Mouse (Mus musculus): ENCODE data around the gene Rassf6.
A peak's percentile ranks its signal among the peaks of the same experiment; 100 is the strongest.
"Not testable (repeated sequence)": the region's sequence is repeated elsewhere in the genome, so short reads cannot be mapped to it uniquely, and the experiment has no call there.

Rassf6 gene

DNA sequence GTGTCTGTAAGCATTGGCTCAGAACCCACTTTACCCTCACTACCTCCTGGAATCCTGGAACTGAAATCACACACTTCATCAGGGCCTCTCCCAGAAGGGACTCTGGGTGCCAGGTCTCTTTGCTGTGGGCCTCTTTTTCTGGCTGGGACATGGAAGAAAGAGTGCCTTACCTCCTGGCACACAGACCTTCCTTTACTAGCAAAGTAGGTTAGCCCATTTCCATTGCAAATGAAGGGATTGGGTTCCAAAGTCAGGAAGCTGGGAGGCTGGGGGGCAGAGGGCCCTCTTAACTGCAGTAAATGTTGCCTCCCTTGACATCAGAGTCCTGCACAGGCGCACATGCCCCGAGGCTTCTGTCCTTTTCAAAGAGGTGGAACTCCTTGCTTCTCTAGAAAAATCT, 17.2 kb downstream of the Rassf6 start:
- peak; percentile 56 for DNase-seq

DNA sequence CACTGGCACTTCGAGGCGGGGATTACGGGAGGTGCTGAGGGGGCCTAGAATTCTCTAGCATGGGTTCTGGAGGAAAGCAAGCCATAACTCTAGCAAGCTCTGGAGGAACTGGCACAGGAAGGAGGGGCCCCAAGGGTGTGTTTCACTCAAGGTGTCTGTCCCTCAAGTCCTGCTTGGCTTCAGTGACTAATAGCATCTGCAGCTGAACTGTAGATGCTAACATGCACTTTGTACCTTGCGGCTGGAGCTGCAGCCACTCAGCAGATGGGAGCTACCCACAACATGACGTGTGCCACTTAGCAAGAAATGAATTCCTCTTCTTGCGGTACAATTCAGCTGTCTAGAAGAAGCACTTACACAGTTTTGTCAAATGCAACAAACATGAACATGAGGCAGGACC, 18.7 kb downstream of the Rassf6 start:
- no peak for DNase-seq

DNA sequence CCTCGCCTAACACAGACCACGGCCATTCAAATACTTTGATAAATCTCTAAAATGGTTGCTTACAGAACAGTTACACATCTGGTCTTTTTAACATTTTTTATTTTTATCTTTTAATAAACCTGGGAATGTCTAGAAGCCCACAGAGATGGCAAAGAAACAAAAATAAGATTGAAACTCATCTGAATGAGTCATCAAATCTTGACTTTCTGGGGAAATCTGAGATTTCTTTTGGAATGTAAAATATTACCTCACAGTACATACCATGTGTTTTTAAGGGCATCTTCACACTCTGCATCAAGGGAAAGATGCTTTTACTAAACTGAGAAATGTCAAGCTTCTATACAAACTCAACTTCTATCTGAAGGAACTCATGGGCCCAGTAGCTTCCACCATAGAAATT, 19.1 kb downstream of the Rassf6 start:
- no peak for DNase-seq

DNA sequence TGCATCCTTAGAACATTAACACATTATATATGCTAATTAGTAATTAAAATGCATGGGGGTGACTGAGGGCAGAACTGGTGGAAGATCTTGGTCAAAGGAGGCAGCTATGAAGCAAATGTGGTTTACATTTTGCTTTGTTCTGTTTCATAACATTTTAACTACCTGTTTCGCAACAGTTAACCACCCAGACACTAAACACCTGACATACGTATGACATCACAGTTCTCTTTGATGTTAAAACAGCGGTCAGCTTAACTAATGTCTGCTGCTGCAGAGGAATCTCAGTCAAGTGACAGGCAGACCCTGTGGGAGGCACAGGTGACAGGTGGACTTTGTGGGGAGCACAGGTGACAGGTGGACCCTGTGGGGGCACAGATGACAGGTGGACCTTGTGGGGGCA, 22.6 kb downstream of the Rassf6 start:
- DNase-seq: no peak

DNA sequence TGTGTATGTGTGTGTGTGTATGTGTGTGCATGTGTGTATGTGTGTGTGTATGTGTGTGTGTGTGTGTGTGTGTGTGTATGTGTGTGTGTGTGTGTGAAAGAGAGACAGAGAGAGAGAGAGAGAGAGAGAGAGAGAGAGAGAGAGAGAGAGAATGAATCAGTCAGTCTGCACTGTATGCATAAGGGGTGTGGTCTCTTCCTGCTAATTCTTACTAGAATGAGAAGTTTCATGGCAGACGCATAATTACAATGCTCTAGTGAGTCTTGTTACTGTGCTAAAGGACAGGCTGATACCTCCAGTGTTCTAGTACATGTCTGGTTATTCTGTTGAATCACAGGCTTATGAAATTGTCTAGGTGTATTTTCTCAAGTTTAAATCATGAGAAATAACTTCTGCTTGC, 27.7 kb downstream of the Rassf6 start:
- not testable (repeated sequence) for DNase-seq

DNA sequence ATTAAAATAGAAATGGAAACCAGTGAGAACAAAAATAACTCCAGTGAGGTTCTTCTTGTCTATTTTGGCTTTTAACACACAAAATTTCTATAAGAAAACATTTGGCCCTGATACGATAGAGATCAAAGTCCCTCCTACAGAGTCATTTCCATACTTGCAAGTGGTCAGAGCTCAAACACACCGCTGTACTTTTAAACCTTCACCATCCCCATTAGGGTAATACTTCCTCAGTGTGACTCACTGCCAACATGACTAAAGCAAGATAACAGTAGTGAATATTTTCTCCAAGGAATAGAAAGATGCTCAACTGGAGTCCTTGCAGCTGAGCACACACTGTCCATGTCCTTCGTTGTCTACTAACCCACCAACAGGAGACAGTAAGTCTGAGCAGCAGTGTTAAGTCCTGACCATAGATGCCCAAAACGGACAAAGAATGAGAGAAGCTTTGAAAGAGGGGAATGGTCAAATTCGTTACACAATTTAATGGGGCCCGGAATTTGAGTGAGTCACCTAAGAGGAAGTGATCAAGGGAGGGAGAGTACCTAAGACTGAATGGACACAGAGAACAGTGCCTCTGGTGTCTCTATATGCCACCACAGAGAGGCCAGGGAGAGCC, 28.4 kb downstream of the Rassf6 start:
- DNase-seq: no peak

DNA sequence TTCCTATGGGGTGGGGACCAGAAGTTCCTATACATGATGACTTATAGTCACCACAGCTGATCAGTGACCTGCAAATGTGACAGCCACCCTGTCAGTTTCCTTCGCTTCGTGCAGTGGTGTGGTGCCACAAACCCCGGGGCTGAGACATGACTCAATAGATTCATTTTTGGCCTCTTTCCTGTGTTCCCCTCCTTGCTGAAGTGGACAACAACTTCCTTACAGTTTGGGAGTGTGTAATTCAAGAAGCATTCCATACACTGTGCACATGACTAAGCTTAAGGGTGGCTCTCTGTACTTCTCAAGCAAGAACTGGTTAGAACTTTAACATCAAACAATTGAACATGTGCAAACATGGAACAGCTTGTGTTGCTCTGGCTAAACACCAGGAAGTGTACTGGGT, 29.1 kb downstream of the Rassf6 start:
- no peak for DNase-seq

DNA sequence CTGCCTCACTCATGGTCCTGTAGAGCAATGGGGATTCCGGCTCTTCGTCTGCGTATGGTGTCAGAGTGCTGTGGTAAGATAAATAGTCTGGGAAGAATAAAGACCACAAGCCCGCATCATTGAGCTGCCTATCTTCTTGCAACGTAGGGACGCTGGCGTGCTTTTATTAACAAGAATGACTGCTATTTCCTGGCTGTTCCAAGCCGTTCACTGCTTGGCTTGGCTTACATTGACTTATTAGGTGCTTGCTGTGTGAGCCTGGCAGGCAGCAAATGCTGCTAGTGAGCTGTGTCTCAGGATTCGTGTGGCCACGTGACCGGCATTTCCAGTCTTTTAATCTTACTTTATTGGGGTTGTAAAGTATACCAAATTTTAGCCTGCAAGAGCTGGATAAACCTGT, 31.6 kb downstream of the Rassf6 start:
- no peak for DNase-seq

DNA sequence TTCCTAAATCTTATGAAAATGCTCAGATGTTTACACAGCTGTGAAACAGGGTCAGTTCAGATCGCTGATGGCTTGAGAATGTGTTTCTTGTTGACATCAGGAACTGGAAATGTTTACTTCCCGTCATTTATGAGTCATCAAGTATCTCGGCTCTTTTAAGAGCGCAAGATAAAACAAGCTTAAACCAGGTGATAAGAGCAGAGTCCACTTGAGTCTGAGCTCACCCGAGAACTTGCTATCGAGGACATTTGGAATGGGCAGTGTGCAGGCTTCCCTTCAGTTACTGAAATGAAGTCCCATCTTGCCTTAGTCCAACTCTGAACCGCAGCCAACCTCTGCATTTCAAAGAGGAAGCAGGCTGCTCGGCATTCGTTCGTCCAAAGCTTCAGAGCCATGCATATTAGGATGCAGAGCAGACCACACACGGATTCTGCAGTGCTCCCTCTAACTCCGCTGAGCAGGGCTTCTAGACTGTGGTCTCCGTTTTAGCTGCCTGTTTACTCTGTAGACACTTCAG, 37.0 kb downstream of the Rassf6 start:
- no peak for DNase-seq

DNA sequence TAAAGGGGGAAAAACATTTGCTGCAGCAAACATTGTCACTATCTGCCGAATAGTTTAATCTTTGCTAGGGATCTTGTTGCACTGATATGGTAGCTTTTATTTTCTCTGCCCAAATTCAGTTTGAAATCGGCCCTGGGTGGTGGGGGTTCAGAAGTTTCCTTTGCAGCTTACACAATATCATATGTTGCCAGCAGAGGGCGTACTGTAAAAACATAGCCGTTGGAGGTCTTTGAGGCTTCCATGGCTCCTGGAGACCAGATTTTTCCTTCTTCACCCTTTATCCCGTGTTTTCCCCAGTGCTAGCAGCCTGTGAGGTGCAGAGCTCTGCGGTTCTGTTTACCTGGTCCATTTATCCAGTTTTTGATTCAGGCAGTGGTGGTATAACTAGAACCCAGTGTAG, 39.0 kb downstream of the Rassf6 start:
- peak; percentile 36 for DNase-seq

DNA sequence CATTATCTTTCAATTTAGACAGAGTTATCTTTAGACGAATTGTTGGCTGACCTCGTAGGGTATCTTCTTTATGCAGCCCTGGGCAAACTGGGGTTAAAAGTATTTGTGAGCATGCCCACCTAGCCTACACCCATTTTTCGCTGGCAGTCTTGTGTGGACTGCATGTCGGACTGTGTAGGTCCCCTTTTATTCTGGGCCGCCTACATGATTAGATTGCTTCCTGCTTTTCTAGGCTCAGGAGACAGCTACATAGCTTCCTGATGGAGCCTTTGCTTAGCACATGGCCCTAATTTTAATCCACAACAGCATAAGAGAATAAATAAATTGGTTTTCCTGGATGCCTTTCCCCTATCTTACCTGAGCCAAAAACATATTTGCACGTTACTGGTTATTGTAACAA, 44.3 kb downstream of the Rassf6 start:
- DNase-seq: no peak

DNA sequence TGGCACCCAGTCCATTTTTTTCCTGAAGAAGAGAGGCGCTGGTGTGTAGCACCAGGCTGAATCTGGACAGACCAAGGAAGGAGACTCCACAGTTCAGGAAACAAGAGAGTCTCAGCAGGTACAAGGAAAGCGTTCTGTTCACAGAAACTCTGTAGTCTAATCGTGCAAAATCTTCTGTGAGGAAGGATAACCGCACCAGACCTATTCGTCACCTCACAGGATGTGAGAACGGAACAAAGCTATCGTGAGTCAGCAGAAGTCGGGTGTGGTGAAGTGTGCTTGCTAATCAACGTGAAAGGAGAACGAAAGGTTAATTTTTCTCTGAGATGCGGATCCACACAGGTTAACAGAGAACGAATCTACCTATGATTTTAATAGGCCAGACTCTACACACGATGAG, 45.5 kb downstream of the Rassf6 start:
- DNase-seq: no peak

DNA sequence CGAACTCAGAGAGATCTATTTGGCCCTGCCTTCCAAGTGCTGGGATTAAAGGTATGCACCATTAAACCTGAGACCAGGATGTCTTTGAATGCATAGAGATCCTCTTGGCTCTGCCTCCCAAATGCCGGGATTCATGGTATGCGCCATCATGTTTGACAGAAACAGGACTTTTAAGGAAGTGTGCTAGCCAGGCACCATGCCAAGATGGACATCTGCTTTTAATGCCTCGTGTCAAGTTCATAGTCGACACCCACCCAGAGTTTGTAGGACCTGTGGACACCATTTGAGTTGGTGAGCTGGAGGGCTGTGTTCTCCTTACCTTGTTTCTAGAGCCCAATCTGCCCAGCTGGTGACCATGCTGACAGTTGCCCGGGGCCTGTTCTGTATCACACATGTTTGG, 48.5 kb downstream of the Rassf6 start:
- no peak for DNase-seq

DNA sequence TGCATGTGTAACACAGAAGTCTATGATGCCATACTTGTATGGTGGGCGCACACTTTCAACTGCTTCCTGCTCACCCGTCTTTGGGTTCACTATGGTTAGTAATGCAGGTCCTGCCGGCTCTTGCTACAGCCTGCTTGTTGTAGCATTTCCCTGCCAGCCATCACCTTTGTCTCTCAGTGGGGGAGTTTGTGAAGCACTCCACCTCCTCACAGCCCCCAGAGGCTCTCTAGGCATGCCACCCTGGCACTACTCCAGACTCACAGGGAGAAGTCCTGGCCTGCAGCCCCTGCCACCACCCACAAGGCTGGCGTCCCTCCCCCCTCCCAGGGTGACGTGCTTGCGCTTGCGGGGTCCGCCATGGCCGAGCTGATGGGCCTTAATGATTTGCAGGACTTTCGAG, 49.8 kb downstream of the Rassf6 start:
- no peak for DNase-seq

DNA sequence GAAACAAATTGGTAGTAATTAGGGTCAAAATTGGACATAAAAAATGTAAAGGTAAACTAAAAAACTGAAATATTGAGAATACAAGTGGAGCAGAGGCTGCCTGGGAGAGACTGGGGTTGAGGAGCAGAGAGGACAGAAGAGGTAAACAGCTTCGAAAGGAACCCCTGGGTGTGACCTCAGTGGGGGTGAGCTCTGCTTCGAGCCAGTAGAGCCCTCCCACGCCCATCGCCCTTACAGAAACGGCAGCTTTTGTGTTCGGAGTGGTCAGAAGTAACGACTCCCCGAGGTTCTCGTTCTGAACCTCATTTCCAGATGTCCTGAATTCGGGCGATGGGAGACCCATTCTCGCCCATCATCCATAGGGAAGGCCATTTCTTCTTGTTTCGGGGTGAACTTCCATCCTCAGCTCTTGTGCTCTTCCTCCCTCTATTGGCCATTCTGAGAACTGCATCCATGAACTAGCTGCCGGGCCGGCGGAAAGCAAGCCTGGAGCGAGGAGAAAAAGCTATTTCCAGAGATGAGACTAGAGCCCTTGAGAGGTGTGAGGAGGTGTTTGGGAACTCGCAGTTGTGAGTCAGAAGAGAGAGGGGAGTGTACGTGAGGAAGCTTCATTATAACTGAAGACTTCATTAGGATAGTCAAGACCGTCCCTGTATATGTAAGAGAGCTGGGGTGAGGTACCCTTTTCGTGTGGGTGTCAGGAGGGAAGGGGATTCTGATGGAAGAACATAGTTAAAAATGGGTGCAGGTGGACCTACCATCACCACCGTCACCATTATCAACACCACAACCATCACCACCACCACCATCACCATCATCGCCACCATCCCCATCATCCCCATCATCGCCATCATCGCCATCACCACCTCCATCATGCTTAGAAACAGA, 51.5 kb downstream of the Rassf6 start:
- DNase-seq: peak; percentile 68

DNA sequence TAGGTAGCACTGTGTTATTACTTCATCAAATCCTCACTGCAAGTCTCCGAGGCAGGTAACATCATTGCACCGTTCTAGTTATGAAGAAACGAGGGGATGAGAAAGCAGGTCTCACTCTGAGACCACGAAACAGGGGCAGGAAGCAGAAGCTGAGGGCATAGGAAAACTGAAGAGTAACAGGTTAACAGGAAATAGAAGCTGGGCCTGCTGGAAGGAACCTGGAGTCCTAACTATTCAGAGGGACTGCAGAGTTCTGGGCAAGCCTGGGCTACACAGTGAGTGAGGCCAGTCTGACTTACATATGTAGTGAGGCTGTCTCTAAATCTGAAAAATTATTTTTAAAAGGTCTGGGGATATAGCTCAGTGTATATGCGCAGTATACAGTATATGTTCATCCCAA, 52.4 kb downstream of the Rassf6 start:
- no peak for DNase-seq

DNA sequence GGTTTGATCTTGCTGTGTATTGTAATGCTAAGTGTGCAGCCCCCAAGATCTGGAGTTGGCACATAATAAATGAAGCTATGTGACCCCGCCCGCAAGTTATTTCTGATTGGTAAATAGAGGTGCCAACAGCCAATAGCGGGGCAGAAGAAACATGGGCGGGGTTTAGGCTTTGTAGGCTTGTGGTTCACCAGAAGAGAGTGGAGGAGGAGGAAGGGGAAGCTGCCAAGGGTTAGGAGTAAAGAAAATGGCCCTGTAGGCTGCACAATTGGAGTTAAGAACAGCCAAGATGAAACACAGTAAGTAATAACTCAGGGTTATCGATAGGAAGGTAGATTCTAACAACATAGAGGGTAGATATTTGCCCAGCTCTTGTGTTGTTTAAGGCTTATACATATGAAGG, 53.9 kb downstream of the Rassf6 start:
- DNase-seq: no peak

DNA sequence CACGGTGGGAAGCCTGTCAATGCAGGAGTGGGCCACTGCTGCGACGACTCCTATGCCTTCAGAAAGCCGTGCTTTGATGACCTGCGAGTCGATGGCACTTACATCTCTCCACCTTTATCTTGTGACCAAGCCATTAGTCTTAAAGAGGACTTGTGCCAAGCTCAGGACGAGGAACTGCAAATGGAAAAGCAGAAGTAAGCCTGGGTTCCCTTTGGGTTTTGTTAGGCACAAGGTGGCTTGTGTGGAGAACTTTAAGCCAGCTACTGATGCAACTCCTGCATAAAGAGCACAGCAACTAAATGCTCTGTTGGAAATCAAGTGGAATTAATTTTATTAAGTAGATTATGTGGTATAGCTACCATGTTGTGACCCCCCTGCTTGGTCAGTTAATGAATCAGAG, 55.7 kb downstream of the Rassf6 start:
- DNase-seq: no peak

DNA sequence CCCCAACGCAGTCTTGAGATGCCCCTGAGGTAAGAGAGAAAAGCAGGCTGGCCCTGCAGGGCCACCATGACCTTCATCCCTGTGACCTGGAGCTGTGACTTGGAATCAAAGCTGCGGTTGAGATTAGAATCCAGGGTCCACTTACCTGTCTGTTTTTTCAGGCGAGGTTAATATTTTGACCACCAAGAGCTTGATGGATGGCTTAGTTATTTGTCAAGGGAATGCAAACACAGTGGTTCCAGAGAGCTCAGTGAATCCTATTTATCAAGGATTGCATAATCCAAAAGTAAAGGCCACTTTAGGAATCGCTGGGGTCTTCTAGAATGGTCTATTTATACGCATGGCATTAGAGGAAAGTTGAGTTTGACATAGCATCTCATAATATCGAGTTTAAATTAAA, 58.3 kb downstream of the Rassf6 start:
- no peak for DNase-seq

DNA sequence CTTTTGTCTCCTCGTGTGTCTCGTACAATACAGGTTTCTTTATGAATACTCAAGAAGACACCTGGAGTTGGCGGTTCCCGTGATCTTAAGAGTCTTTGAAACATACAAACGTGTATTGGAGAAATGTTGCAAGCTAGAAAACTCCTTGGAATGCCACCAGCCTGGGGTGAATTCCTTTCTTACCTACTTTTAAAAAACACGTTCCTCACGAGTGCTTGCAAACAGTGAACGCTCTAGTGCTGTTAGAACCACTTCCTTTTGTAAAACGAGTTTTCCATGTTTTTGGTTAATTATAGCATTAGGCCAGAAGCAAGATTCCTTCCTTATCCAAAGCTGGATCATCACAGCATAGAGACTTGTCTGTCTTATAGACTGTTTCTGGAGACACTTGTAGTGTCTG, 60.9 kb downstream of the Rassf6 start:
- no peak for DNase-seq

DNA sequence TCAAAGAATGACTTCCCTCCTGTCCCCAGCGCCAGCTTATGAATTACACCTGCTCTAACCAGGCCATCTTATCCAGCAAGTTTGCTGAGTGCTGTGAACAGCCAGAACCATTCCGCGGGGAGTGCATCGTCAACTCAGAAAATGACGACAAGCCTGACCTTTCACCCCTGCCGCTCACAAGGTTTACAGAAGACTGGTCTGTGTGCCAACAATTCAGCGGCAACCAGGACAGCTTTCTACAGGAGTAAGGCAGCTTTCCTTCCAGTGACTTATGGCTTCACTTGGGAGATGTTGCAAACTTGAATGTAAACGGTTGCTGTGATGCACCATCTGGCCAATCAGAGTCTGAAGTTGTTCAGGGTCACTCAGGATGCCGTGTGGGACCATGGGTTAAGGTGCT, 62.7 kb downstream of the Rassf6 start:
- DNase-seq: peak; percentile 31

DNA sequence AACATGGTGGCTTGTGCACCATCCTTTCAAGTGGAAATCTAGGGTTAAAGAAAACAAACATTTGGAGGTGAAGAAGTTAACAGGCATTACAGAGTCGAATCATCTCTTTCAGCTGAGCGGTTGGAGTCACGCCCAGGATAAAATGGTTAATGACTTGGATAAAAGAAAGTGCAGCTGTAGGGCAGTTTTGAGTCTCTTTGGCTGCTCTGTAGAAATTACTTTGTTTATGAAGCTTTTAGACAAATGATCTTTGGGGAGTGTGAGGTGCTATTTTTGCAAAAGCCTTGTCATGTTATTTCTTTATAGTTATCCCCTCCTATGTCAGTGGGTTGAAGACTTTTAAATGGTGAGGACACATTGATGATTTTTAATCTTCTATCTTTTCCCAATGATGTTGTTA, 69.2 kb downstream of the Rassf6 start:
- DNase-seq: no peak

DNA sequence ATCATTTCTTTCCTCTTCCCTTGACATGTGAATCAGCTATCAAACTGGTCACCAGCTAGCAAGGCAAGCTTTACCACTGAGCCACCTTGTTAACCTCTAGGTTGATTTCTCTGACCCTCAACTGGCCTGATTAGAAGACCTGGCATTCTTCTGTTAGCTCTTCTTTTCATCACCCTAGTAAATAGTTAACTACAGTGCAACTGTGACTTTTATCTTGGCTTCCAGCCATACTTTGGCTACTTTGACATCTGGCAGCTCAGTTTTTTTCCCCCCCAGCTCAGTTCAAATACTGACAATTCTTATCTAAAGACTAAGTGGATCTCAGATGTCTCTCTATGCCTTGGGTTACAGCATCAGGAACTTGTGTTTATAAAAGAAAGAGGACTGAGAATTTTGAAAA, 72.1 kb downstream of the Rassf6 start:
- DNase-seq: peak; percentile 19

DNA sequence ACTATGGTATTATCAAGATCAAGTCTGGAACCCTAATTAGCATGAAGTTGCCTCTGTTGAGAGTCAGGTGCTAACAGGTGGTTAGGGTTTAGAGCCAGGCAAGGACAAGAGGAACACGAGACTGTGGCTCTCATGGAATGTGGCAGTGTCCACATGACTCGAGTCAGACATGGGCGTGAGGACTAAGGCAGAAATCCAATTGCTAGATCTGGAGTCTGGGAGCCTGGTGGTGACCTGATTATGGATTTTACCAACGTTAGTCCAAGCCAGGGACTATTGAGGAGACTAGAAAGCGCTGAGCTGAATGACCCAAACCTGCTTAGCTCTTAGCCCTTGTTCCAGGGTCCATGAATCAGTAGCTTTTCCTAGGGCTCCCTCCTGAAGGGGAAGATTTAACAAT, 72.7 kb downstream of the Rassf6 start:
- peak; percentile 21 for DNase-seq

DNA sequence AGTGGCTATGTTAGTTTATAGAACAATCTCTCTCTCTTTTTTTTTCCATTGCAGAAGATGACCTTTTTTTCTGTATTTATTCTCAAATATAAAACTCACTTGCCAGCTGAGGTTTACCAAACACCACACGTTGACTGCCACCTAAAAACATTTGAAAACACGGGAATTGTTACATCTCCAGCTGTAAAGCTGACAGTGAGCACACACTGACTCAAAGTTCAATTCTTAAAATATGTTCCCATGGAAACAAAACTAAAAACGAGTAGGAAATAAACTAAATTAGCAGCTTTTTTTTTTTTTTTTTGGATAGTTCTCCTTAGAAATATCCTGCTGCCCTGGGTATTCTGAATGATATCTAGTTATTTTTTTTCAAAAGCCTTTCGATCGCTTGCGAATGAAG, 75.3 kb downstream of the Rassf6 start:
- DNase-seq: no peak

Data from kidney, adult 18-20 months (tissue).